Mouse (Mus musculus): ENCODE measurements around the gene Cd6. TPM values are rescaled to one million over a fixed set of nuclear protein-coding genes. Genes with fewer than 3 reads are reported as not detected.

Gene Cd6
- polyA plus RNA-seq, 1 experiment from 2014 or later = not detected

DNA sequence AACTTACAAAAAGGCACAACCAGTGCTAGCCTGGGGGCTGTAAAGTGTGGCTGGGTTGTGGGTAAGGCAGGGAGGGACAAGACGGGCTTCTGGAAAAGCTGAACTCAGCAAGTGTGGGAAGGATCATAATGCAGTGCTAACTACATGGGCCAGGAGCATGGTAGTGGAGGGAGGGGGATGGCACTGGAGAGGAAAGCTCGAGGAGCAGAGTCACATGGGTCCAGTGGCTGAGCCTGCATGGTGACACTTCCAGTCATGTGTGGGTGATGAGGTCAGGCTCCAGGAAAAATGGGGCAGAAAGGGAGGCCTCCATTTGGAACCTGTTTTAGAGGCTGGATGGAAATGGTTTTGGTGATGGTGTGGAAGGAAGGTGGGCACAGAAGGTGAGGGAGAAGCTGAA, 26.7 kb upstream of the Cd6 start:
- WGBS (ENCODE audit: insufficient replicate concordance) = 39% methylated on average over 2 of the region's 2 CpGs
- H3K9ac ChIP-seq = no peak overlapping the region
- H3K27me3 ChIP-seq (replicated peaks) = peaks cover 19% of the 10 kb centered on the region; the same call in 1 of the 2 replicates
- no peak for ATAC-seq
- H3K4me1 ChIP-seq = no peaks in the 10 kb centered on the region
- H3K27ac ChIP-seq = no peak overlapping the region
- no peak overlapping the region for H3K4me2 ChIP-seq
- peaks cover 18% of the 10 kb centered on the region for H3K36me3 ChIP-seq
- H3K9me3 ChIP-seq (replicated peaks) = no peaks in the 10 kb centered on the region
- no peak overlapping the region for H3K4me3 ChIP-seq

- Histone ChIP-seq H3K27me3 (replicated peaks) (peaks cover 21% of the 10 kb centered on the region; the same call in 1 of the 2 replicates), H3K36me3 (peaks cover 13% of the 10 kb centered on the region), H3K9ac (no peak overlapping the region), H3K4me3 (no peak overlapping the region), H3K9me3 (replicated peaks) (no peaks in the 10 kb centered on the region), H3K27ac (no peak overlapping the region), H3K4me1 (no peaks in the 10 kb centered on the region), H3K4me2 (no peak overlapping the region)
- no peak for ATAC-seq
- 69% methylated on average over 3 of the region's 3 CpGs for WGBS (ENCODE audit: insufficient replicate concordance)
These were observed 25.6 kb upstream of the Cd6 start for GRCm38 (mm10) chr19:10855422-10855821.

- H3K4me1 ChIP-seq = no peaks in the 10 kb centered on the region
- H3K27ac ChIP-seq = no peak overlapping the region
- no peak overlapping the region for H3K4me3 ChIP-seq
- peaks cover 64% of the 10 kb centered on the region for H3K27me3 ChIP-seq (replicated peaks)
- H3K4me2 ChIP-seq = no peak overlapping the region
- H3K9me3 ChIP-seq (replicated peaks) = no peaks in the 10 kb centered on the region
- 49% methylated on average over 3 of the region's 3 CpGs for WGBS (ENCODE audit: insufficient replicate concordance)
- H3K36me3 ChIP-seq = no peaks in the 10 kb centered on the region
- ATAC-seq = no peak
- no peak overlapping the region for H3K9ac ChIP-seq
These were observed 17.6 kb upstream of the Cd6 start for GRCm38 (mm10) chr19:10847311-10848087.

- Histone ChIP-seq H3K27ac (no peak overlapping the region), H3K9ac (no peak overlapping the region)
- WGBS (ENCODE audit: insufficient replicate concordance) = 66% methylated on average over 7 of the region's 7 CpGs
These were observed 16.3 kb upstream of the Cd6 start for GRCm38 (mm10) chr19:10846150-10846549.

DNA sequence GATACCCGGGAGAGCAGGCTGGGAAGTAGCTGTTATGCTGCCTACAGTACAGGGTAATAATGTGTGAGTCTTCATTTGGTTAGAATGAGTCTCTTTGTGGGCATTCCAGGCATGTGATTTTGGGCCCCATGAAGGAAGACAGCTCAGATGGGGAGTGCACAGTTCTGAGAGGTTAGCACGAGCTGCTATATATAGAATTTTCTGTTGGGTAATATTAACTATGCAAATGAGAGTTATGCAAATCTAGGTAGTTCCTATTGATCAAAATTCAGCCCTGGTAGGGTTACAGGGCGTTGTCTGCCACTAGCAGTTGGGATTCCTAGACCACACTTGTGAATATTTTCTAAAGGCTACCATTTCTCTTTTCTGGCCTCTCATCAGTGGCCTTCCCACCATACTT, 15.6 kb upstream of the Cd6 start:
- 50% methylated on average over 3 of the region's 3 CpGs for WGBS (ENCODE audit: insufficient replicate concordance)
- peaks cover 4% of the 10 kb centered on the region; the same call in 1 of the 2 replicates for H3K4me1 ChIP-seq
- H3K4me3 ChIP-seq = no peak overlapping the region
- H3K36me3 ChIP-seq = no peaks in the 10 kb centered on the region
- H3K4me2 ChIP-seq = no peak overlapping the region
- H3K27ac ChIP-seq = no peak overlapping the region
- no peak for ATAC-seq
- H3K9ac ChIP-seq = no peak overlapping the region
- H3K27me3 ChIP-seq (replicated peaks) = peaks cover 64% of the 10 kb centered on the region
- H3K9me3 ChIP-seq (replicated peaks) = no peaks in the 10 kb centered on the region

More at GRCm38 (mm10) chr19:10846150-10846549, 16.3 kb upstream of the Cd6 start:
- no peaks in the 10 kb centered on the region for H3K9me3 ChIP-seq (replicated peaks)
- H3K4me2 ChIP-seq = no peak overlapping the region
- H3K27me3 ChIP-seq (replicated peaks) = peaks cover 63% of the 10 kb centered on the region
- H3K4me1 ChIP-seq = peaks cover 4% of the 10 kb centered on the region; the same call in 1 of the 2 replicates
- no peak overlapping the region for H3K4me3 ChIP-seq
- no peaks in the 10 kb centered on the region for H3K36me3 ChIP-seq
- ATAC-seq = no peak

DNA sequence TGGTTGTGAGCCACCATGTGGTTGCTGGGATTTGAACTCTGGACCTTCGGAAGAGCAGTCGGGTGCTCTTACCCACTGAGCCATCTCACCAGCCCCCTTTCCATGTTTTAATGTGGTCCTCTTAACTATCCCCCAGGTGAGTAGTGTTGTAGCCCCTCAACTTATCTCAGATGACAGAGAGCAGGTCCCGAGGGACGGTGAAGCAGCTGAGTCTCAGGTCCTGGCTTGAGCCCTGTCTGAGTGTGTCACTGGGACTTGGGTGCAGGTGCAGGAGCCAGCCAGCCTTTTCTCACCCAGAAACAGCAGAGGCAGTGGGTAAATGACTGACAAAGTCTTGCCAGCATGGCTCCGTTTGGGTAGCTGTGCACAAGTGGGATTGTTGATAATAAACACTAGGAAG, 14.3 kb upstream of the Cd6 start:
- Histone ChIP-seq H3K36me3 (no peaks in the 10 kb centered on the region), H3K9ac (no peak overlapping the region), H3K9me3 (replicated peaks) (no peaks in the 10 kb centered on the region), H3K27ac (no peak overlapping the region), H3K4me1 (peaks cover 4% of the 10 kb centered on the region; the same call in 1 of the 2 replicates), H3K4me3 (no peak overlapping the region), H3K4me2 (no peak overlapping the region), H3K27me3 (replicated peaks) (peaks cover 66% of the 10 kb centered on the region)
- 77% methylated on average over 5 of the region's 5 CpGs for WGBS (ENCODE audit: insufficient replicate concordance)
- no peak for ATAC-seq

DNA sequence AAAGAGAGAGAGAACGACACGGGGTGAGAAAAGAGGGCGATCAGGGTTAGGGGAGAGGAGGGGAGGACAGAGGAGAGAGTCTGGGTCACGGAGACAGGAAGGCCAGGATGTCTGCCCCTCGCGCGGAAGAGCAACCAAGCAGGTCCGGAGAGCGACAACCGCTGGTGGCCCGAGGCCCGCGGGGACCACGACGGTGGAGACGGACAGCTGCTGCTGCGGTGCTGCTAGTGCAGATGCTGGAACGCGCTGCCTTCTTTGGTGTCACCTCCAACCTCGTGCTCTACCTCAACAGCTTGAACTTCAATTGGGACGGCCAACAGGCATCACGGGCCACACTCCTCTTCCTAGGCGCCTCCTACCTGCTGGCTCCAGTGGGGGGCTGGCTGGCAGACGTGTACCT, 13.1 kb upstream of the Cd6 start:
- H3K27me3 ChIP-seq (replicated peaks) = peaks cover 63% of the 10 kb centered on the region
- ATAC-seq = no peak
- WGBS (ENCODE audit: insufficient replicate concordance) = 29% methylated on average over 24 of the region's 24 CpGs
- H3K4me2 ChIP-seq = 0 out of 2 replicates have a peak overlapping the region, but pooled peaks have one; percentile 2
- peaks cover 4% of the 10 kb centered on the region; the same call in 1 of the 2 replicates for H3K4me1 ChIP-seq
- no peak overlapping the region for H3K9ac ChIP-seq
- H3K9me3 ChIP-seq (replicated peaks) = no peaks in the 10 kb centered on the region
- H3K27ac ChIP-seq = no peak overlapping the region
- no peaks in the 10 kb centered on the region for H3K36me3 ChIP-seq
- no peak overlapping the region for H3K4me3 ChIP-seq

DNA sequence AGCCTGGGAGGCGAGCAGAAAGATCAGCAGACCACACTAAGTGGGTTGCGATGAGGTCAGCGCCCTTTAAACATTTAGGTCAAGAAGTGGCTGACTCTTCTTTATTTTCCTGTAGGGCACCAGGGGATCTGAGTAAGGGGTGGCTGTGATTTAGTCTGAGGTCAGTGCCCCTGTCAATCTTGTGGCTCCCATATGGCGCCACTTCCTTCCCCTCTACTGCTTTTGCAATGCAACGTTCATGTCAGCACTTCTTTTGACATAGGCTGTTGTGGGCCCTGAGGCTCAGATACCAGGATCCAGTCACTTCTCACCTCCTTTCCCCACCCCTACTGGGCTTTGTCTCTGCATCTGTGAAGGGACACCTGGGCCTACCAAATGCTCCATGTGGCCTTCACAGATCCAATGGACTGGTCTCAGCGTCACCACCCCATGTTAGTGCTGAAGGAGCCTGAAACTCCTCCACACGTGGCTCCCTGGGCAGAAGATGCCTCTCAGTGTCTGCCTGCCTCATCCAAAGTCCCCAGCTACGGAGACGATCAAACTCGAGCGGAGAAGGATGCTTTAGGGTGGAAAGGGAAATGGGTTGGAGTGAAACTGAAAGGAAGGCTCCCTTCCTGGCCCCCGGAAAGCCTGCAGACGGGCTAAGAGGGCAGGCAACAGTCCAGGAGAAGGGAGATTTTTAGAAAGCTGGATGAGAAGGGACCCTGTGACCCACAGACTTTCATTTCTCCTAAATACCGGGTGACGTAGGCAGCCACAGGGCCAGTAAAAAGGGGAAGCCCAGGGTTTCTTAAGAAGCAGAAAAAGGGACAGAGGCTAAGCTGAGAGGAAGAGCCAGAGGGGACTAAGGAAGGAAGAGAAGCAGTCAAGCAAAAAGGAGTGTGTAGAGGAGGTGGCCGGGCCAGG, 12.1 kb upstream of the Cd6 start:
- WGBS (ENCODE audit: insufficient replicate concordance) = 18% methylated on average over 16 of the region's 16 CpGs
- no peaks in the 10 kb centered on the region for H3K36me3 ChIP-seq
- 0 out of 2 replicates have a peak overlapping the region, but pooled peaks have one; percentile 0 for H3K4me3 ChIP-seq
- H3K4me1 ChIP-seq = peaks cover 4% of the 10 kb centered on the region; the same call in 1 of the 2 replicates
- ATAC-seq = no peak
- peak overlapping the region; percentile 28; the same call in 1 of the 2 replicates for H3K4me2 ChIP-seq
- no peak overlapping the region for H3K27ac ChIP-seq
- peaks cover 58% of the 10 kb centered on the region for H3K27me3 ChIP-seq (replicated peaks)
- no peak overlapping the region for H3K9ac ChIP-seq
- no peaks in the 10 kb centered on the region for H3K9me3 ChIP-seq (replicated peaks)

- no peaks in the 10 kb centered on the region for H3K36me3 ChIP-seq
These were observed 9.4 kb upstream of the Cd6 start, which contains the start of gene Slc15a3 for GRCm38 (mm10) chr19:10839010-10839892. Gene Slc15a3 (plus strand): TSS chr19:10839727.

GRCm38 (mm10) chr19:10835671-10836070, 5.8 kb upstream of the Cd6 start:
- ATAC-seq = no peak
- no peak overlapping the region for H3K4me2 ChIP-seq
- H3K27ac ChIP-seq = no peak overlapping the region
- WGBS (ENCODE audit: insufficient replicate concordance) = 43% methylated on average over 3 of the region's 3 CpGs
- H3K4me3 ChIP-seq = no peak overlapping the region
- H3K27me3 ChIP-seq (replicated peaks) = peaks cover 13% of the 10 kb centered on the region
- no peaks in the 10 kb centered on the region for H3K4me1 ChIP-seq
- H3K9ac ChIP-seq = no peak overlapping the region
- H3K36me3 ChIP-seq = no peaks in the 10 kb centered on the region
- H3K9me3 ChIP-seq (replicated peaks) = no peaks in the 10 kb centered on the region

More at GRCm38 (mm10) chr19:10839010-10839892, 9.4 kb upstream of the Cd6 start, which contains the start of gene Slc15a3:
- Histone ChIP-seq H3K27ac (no peak within 1 kb of the TSS), H3K27me3 (replicated peaks) (peaks cover 39% of the 10 kb centered on the region), H3K9me3 (replicated peaks) (no peaks in the 10 kb centered on the region), H3K4me3 (no peak within 1 kb of the TSS), H3K4me2 (no peak within 1 kb of the TSS), H3K4me1 (peaks cover 4% of the 10 kb centered on the region; the same call in 1 of the 2 replicates), H3K9ac (no peak within 1 kb of the TSS)
- no peak for ATAC-seq
- WGBS (ENCODE audit: insufficient replicate concordance) = 52% methylated on average over 15 of the region's 15 CpGs

DNA sequence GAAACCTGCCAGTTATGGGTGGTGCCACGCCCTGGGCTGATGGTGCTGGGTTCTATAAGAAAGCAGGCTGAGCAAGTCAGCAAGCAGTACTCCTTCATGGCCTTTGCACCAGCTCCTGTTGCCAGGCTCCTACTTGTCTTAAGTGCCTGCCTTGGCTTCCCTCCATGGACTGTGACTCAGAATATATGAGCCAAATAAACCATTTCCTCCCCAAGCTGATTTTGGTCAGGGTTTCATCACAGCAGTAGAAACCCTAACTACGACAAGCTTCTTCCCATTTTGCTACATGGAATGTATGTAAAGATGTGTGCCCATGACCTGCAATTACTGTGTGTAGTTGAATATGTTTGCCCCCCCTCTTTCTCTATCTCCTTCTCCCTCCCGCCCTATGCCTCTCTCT, 3.8 kb upstream of the Cd6 start:
- Histone ChIP-seq H3K9ac (no peak overlapping the region), H3K4me3 (no peak overlapping the region), H3K4me2 (no peak overlapping the region), H3K4me1 (no peaks in the 10 kb centered on the region), H3K36me3 (no peaks in the 10 kb centered on the region), H3K27ac (no peak overlapping the region), H3K27me3 (replicated peaks) (no peaks in the 10 kb centered on the region), H3K9me3 (replicated peaks) (no peaks in the 10 kb centered on the region)
- 45% methylated on average over 3 of the region's 3 CpGs for WGBS (ENCODE audit: insufficient replicate concordance)
- no peak for ATAC-seq

All from liver, embryonic 12.5 days (tissue).